Mouse (Mus musculus) layer of hippocampus, postnatal 36 days (tissue): ENCODE measurements around the gene Metap1d. TPM values are rescaled to one million over a fixed set of nuclear protein-coding genes. Genes with fewer than 3 reads are reported as not detected.

ENCODE experiments used
- DNase-seq, 2 experiments: peaks; one replicate each; pipeline ENCODE4 v3.0.0; 2022
- total RNA-seq, 2 experiments: library from RNA; stranded (reverse); gene quantifications; 2 replicates each; pipeline ENCODE4 v1.2.3; 2021

Gene Metap1d
- 10 to 100 TPM; 23.8 to 25.0 TPM for total RNA-seq

DNA sequence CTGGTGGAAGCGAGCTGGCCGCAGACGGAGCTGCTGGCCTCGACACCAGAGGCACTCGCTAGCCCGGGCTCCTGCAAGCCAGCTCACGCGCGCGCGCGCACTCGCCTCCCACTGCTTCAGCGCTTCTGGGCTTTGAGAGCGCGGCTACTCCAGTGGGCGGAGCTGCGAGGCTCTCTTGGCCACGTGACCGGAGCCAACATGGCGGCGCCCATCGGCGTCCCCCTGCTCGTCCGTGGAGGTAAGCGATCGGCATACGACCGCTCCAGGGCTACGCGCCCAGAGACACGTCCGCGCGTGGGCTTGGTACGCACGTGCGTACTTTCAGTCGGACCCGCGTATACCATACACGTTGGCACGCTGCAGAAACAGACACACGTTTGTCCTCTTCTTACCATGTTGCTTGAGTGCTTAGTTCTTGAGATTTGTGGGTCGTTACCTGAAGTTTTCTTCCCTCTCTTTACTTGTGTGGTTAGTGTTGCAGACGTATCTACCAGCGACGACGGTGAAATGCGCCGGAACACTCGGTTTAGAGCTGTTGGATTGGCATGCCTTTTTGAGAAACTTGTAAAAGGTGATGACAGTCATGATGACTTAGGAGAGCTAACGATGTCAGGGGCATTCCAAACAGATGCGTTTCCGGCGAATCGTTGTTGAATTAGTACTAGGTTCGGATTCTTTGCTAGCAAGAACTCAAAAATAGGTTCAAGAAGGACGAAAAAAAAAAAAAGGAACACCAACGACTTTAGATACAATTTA is at the start of gene Metap1d:
Gene Metap1d, plus strand, starts transcription at position 116 of the 756 bp plus-strand sequence.
- DNase-seq = peak; percentile 93 to 94

DNA sequence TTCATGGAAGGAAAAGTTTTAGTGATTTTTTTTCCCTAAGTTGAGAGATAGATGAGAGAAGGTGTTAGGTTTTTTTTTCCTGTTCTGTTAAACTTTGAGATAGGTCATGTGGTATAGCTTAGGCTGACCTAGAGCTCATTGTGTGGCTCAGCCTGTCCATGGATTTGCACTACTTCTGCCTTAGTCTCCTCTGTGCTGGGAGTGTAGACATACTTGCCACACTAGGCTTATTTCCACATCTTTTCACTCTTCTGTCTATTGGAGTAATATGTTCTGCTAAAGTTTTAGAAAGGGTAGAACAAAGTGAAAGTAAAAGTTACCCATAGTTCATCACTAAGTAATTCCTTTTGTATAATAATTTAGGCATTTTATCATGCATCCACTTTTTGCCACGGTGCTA is 47.5 kb upstream of the Metap1d start:
- no peak for DNase-seq

DNA sequence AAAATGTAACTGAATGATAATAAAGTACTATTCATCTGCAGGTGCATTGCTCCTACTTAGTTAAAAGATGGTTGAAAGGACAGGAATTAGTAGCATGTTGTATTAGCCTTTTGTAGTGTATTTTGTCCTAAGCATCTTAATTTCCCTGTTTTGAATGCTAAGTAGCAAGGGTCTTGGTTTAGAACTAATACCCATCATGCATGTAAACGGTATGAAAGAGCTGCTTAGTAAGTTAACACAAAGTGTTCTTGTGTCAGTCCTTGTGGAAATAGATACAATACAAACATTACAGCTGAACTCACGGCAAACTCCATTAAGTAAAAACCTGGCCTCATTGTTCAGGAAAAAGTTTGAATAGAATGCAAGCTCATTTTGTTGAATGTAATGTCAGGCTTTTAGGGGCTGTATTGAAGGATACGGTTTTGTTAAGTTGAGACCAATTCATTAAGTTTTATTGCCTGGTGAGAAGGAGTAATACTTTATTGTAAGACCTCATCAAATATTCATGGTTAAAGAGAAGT is 34.3 kb upstream of the Metap1d start:
- DNase-seq = no peak

DNA sequence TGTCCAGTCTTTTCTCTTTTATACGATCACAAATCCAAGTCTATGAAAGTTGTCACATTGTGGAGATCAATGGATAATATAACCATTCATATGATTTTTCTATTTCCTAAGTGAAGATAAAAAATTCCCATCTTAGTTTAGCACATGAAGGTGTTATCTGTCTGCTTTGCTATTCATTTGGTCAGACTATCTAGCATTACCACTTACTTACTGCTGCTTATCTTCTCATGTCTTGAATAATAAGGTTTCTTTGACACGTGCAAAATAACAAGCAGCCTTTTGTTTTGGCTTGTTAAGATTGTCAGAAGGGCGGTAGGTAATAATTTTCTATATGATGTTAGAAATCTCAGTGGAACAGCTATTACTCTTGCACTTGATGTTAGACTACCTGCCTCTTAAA is 33.7 kb upstream of the Metap1d start:
- no peak for DNase-seq

DNA sequence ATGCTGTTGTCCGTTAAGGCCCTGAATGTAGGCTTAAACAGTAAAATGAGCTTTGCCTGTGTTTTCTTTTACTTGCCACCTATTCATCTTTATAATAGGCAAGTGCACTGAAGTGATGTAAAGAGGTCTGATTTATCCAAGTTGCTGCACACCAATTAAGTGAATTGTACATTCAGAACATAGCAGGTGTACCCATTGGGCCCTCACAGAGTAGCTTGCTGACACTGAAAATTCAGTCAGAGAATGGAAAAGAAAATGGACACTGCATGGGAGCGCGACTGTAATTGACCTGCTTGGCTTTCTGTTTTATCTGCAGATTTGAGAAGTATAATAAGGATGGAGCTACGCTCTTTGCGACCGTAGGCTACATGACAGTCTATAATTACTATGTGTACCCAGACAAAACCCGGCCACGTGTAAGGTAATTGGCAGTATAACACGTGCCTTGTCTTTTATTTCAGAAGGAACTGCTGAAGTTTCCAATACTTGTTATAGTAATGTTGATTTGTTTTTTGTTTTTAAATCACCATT is 32.1 kb upstream of the Metap1d start:
- no peak for DNase-seq

DNA sequence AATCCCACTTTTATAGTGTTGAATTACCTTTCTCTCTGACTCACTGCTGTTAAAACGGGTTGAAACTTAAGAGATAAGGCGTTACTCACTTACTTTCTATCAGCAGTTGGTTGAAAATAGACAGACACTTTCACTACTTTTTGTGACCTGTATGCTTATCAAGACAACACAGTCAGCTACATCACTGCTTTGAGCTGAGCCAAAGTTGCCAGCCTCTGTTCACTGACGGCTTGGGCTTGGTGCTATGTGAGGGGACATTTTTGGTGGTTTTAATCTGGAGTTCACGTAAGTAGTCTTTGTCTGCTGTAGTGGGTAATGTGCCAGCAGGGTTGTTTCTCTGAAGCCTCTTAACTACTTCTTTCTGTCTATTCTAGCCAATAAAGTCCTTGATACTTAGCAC is 28.5 kb upstream of the Metap1d start:
- DNase-seq = no peak

DNA sequence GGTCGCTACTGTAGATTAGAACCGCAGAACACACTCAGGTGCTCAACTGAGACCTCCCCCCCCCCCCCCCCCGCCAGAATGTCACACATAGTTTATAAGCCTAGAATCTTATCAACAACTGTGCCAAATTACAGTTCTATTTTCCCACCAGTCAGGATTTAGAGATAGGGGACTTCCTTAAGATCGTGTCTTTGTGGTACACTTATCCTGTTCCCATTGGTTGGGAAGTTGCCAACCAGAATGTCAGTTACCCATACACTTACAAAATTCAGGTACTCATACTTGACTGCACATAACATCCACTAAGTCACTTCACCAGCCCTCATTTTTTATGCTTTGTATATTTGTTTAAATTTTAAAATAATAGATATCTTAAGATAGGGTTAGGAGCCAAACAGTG is 17.6 kb upstream of the Metap1d start:
- DNase-seq = no peak

DNA sequence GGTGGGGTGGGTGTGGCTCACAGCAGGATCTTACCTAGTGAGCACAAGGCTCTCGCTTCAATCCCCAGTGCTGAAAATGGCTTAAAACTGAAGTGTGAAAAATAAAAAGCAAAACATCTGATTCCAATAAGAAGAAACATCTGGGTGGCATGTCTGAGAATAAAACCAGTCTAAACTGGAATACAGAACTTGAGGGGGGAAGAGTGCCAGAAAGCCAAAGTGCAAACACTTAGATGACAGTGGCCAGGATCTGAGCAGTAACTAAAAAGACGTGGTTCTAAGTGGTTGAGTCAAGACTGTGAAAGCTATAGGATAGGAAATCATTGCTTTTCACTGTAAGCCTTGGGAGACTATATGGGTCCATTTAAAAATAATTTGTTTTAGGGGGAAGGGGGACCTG is 9.7 kb upstream of the Metap1d start:
- DNase-seq = no peak

DNA sequence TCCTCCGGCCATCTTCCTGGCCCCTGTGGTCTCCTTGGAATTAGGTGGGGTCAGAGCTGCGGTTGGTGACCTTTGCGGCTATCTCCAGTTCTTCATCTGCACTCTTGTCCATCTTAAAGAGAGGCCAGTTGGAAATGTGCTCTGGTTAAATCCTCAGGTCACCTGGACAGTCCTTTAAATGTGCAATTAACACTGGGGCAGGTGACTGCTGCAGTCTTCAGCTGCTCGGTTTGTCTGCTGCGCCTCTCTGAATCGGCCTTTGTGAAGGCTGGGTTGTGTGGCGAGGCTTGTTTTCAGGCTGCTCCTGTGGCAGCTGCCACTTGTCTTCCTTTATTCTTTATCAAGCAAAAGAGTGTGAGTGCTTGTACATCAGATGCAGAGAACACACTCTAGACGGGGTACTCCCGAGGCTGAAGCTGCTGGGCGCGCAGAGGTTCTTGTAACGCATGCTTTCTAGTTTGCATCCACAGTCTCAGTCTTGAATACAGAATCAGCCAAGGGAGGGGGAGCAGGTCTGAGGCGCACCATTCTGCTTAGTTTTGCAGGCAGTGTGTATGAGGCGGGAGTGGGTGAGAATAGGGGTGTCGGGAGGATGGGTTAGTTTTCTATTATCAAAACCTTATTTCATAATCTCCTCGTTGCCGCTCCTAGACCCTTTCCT is 7.4 kb upstream of the Metap1d start:
- peak in 1 of 2 experiments; percentile 10 for DNase-seq

DNA sequence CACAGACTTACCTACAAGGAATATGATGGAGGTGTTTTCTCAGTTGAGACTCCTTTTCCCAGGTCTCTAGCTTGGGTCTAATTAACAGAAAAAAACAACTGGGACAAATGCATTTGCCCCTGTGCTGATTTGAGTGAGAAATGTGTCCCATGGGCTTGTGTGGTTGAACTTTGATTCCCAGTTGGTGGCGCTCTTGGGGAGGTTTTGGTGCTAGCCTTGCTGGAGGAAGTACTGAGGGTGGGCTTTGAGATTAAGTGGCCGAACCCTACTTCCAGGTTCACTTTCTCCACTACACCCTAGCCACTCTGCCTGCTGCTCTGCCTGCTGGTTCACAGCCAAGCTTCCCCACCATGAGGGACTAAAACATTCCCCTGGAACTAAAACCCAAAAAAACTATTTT is 3.5 kb upstream of the Metap1d start:
- no peak for DNase-seq

DNA sequence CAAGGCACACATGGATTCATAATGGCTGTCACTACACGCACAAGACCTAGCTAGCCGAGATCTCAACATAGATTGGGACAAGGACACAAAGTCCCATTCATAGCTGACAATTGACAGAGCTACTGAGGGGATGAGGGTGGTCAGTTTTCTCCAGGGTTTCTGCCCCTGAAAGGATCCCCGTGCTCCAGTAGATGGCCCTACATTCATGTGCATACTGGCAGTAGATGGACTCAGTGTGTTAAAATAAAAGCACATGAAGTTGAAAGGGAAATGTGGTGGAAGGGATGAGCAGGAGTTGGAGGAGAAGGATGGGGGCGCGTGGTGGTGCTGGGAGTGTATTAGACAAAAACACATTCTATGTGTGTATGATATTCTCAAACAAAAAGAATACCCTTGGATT is 1.3 kb upstream of the Metap1d start:
- no peak for DNase-seq

DNA sequence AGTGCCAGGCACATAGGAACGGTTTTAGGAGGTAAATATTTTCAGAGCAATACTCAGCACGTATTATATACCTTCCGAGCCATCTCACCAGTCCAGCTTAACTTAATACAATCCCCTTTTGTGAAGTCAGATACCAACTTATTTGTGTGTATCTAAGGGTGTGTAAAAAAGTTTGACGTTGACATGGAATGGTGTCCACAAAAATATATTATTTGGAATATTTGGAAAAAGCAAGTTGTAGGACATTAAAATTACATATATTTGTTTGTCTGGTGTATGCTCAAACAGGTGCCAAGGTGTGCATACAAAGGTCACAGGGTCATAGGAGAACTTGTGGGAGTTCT is 813 bp downstream of the Metap1d start:
- no peak for DNase-seq

DNA sequence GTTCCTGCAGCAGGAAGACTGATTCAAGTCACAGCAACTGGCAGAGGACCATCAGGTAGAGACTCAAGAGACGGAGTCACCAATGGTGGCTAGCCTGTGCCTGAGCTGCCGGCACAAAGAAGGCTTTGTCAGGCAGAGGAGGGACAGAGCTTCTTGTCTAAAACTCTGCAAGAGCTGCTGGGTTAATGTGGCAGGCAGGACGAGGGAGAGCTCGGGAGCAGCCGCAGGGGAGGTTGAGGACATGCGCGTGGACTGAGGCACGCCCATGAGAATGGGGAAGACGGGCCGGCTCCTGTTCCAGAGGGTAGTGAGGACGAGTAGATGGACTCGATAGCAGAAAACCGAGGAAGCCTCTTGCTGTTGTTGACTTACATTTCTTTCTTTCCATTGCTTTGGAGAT is 5.5 kb downstream of the Metap1d start:
- DNase-seq = no peak

DNA sequence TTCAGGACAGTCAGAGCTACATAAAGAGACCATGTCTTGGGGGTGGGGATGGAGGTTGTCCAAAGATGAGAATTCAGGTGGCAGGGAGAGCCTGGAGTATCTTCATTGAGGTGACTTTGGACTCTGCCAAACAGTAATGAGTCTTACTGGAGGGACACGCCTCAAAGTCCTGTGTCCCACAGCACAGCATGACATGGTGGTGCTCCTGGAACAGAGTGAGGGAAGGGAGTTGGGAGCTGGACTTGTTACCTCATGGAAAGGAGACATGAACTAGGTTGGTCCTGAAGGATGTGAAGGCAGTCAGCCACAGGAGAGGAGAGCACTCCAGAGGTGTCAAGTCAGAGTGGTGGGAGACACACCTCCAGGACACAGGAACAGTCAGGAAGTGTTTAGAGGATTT is 6.6 kb downstream of the Metap1d start:
- no peak for DNase-seq

DNA sequence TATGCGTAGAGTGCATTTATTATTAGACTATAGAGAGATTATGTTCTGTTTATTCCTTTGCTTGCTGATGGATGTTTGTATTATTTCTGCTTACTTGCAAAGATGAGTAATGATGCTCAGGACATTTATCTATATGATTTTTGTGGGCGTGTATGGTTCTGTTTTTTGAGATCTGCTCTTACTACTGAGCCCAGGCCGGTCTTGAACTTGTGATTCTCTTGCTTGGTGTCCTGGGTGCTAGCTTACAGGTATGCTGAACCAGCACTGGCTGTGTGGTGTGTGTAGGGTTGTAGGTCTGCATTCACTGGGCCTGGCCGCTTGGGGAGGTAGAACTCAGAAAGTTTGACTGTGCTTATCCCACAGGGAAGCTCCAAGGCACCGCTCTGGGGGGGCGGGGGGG is 8.1 kb downstream of the Metap1d start:
- no peak for DNase-seq

DNA sequence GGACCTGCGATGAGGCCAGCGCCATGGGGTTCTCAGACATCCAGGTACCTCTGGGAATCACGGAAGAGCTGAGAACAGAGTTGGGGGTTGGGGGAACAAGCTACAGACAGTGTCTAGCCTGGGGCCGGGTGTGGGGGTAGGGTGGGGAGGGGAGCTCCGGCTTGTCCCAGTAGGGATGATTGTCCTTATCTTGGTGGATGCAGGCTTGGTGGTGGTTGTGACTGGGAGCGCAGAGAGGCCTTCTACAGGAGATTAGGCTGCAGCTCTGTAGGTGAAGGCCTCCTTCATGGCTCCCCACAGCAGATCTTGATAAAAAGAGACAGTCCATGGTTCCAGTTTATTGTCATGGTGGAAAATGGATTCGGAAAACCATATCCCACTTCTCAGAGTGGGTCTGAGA is 8.5 kb downstream of the Metap1d start:
- DNase-seq = no peak

DNA sequence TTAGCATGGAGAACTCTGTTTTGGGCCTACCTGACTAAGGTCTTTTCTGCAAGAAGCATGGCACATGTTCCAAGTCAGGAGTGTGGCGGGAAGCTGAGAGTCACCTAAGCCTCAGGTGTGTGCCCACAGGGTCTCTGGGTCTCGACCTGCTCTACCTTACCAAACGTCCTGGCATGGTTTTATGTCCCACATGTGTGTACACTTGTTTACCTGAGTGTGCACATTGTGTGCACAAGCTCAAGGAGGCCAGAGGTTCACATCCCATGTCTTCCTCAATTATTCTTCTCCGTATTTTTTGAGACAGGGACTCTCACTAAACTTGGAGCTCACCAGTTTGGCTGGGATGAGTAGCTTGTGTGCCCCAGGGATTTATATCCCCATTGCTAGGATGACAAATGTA is 9.0 kb downstream of the Metap1d start:
- no peak for DNase-seq

DNA sequence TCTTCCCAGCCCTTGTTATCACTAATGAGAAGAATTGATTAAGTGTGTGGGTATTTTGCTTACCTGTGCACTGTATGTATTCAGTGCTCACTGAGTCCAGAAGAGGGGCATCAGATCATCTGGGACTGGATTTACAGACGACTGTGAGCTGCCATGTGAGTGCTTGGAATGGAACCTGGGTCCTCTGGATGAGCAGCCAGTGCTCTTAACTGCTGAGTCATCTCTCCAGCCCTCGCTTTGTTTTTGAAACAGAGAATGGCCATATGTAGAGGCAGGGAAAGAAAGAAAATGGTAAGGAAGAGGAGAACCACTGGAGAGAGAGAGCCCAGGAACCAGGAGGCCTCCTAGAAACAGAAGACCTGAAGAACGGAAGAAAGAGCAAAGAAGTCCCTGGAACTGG is 9.5 kb downstream of the Metap1d start:
- no peak for DNase-seq

DNA sequence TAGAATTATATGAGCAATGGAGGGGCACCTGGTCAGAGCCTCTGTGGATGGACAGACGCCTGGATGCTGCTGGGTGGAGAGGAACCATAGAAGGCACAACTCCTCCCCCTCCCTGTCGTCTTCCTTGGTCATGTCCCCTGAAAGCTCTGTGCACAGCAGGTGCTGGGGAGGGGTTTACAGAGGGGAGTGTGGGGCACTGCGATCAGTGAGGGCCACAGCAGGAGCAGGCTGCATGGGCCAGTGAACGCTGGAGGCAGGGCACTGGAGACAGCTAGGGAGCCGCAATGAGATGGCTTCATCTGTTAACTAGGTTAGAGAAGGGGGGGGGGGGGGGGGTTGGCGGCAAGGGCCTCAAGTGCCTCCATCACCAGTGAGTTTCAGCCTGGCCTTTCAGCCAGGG is 13.0 kb downstream of the Metap1d start:
- DNase-seq = no peak

DNA sequence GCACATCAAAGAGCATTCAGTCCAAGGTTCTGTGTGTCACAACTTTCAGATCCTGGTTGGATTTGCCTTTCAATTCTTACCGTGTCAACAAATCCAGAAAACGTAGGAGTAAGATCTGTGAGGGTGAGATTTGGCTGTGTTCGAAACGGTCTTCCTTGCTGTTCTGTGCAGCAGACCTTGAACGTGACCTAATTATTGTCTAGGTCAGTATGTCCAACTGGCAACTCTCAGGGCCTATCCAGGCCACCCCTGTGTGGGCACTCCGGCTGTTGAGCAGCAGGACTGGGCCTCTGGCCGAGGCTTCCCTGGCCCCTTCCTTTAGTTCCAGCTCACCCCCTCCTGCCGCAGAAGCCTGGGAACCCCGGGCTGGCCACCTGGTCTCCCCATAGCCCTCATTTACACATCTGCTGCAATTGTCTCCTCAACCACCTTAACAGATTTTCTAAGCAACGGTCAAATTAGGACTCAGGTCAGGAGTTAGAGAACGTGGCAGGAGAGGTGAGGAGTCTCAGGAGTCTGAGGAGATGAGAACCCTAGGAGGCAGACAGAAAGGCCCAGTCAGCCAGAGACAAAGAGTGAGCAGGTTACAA is 13.9 kb downstream of the Metap1d start:
- no peak for DNase-seq

DNA sequence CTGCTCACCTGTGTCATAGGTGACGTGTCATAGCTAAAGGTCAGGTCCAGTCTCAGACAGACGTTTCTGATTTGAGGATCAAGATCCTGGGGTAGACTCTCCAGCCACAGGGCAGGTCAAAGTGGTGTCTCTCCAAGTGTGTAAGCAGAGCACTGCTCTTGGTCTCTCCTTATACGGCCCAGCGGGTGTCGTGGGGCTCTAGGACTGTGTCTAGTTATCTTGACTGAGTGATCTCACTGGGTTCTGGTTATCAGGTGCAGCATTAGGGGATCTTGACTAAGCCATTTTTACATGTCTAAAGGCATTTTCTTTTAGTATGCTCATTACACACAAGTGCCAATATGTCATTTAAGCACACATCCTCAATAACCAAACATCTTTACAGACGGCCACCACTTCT is 18.0 kb downstream of the Metap1d start:
- no peak for DNase-seq

DNA sequence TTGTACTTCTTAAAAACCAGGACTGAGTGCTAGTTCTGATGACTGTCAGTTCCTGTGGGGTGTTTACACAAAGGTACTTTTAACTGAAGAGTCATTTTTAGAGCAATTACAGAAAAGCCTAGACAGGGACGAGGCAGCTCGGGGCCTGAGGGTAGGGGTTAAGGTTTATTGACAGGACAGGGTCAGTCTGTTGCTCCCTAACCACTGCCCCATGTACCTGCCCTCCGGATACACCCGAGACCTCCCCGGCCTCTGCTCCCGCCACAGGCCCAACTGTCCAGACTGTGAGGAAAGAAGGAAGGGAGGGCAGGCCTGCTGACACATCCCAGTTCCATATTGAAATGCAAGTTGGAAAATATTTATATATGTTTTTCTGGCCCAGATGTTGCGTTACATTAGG is 20.8 kb downstream of the Metap1d start:
- DNase-seq = no peak

DNA sequence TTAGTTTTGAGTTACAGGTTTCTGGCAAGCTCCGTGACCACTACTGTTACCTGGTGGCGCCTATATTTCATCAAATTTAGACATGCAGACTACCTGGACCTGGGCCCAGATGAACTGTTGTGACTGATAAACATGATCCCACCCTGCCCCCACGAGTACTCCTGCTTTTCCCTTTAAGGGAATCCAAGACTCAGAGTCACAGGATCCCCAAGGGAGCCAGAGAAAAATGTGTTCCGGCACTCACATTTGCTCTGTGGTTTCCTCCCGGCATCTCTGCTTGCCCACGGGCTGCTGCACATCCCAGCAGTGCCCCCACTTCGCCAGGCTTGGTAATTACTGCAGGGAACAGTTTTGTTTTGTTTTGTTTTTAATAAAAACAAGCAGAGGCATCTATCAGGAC is 21.3 kb downstream of the Metap1d start:
- no peak for DNase-seq

DNA sequence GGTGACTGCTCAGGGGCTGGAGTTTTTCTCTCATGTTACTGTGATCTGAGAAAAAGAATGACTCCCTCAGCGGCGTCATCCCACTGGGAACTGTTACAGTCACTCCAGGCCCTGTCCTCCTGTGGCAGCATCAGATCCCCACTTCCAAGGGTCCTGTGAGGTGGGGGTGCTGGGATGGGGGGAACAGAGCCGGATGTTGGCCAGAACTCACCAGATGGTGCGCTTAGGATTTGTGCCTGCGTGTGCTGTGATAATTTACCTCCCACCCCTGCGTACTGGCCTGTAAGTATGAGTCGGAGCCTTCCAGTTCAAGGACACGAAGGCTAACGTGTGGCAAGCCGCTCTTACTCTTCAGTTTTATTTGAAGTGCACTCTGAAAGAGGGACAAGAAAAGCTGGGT is 22.2 kb downstream of the Metap1d start:
- DNase-seq = no peak
